Mouse (Mus musculus): Measurements from ENCODE around the gene Sfxn2.

DNA sequence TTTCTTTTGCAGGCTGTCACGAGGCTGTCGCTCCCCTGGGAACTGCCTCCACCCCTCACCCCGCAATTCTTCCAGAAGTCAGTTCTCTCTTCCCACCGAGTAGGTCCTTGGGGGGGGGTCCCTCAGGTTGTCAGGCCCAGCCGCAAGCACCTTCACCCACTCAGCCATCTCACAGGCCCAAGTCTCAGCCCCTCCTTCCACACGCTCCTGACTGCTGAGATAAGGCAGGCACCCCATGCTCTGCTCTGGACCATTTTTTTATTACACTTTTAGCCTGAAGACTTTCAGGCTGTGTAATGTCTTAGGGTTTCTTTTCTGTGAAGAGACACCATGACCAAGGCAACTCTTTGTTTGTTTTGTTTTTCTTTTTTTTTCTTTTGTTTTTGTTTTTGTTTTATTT is 64.4 kb downstream of the Sfxn2 start:
- TF ChIP-seq POLR2A (IDR thresholded peaks at IDR 0.05; ENCODE audit: control insufficient read depth, low read depth, low read length) (no peak), CTCF (IDR thresholded peaks at IDR 0.05; ENCODE audit: control insufficient read depth, insufficient read depth, insufficient replicate concordance, low read depth, low read length) (no peak)

Measured in testis, adult 2 months (tissue).